Mouse (Mus musculus): ENCODE measurements at regions not wholly inside any gene's neighbourhood (a gene's known extent, or its start where the extent isn't known, plus 50 kb on each side); places are given as distances from the start of the nearest gene placed in this dataset.

GRCm38 (mm10) chr5:53357086-53357608 lies 90.3 kb downstream of the Smim20 start:
- Histone ChIP-seq H3K36me3 (ENCODE audit: control insufficient read depth, insufficient read depth, low read length) (no peaks in the 10 kb centered on the region), H3K27ac (ENCODE audit: low read depth) (no peak overlapping the region), H3K4me2 (ENCODE audit: low read length) (no peak overlapping the region), H3K9ac (ENCODE audit: low read length) (no peak overlapping the region), H3K4me3 (ENCODE audit: low read depth, low read length) (no peak overlapping the region), H3K27me3 (replicated peaks; ENCODE audit: control insufficient read depth, insufficient read depth, low read length) (no peaks in the 10 kb centered on the region), H3K4me1 (replicated peaks; ENCODE audit: control insufficient read depth, insufficient read depth, low read length) (0 out of 2 replicates have a peak, but pooled peaks cover 2% of the 10 kb centered on the region), H3K9me3 (ENCODE audit: control insufficient read depth, low read length) (no peaks in the 10 kb centered on the region)
- 61% methylated on average over 7 of the region's 7 CpGs for WGBS
- DNase-seq (ENCODE audit: low spot score) (no peak), ATAC-seq (replicated peaks; ENCODE audit: low FRiP score, low TSS enrichment, low read depth) (no peak)

- H3K9me3 ChIP-seq (ENCODE audit: control insufficient read depth, low read length) = no peaks in the 10 kb centered on the region
- WGBS = 61% methylated on average over 4 of the region's 4 CpGs
- 0 out of 2 replicates have a peak, but pooled peaks cover 2% of the 10 kb centered on the region for H3K4me1 ChIP-seq (replicated peaks; ENCODE audit: control insufficient read depth, insufficient read depth, low read length)
- no peaks in the 10 kb centered on the region for H3K36me3 ChIP-seq (ENCODE audit: control insufficient read depth, insufficient read depth, low read length)
- ATAC-seq (replicated peaks; ENCODE audit: low FRiP score, low TSS enrichment, low read depth) (no peak), DNase-seq (ENCODE audit: low spot score) (no peak)
- H3K4me2 ChIP-seq (ENCODE audit: low read length) = no peak overlapping the region
- no peak overlapping the region for H3K4me3 ChIP-seq (ENCODE audit: low read depth, low read length)
- H3K9ac ChIP-seq (ENCODE audit: low read length) = no peak overlapping the region
- H3K27me3 ChIP-seq (replicated peaks; ENCODE audit: control insufficient read depth, insufficient read depth, low read length) = no peaks in the 10 kb centered on the region
- no peak overlapping the region for H3K27ac ChIP-seq (ENCODE audit: low read depth)
Observed at GRCm38 (mm10) chr5:53358181-53358580, 91.3 kb downstream of the Smim20 start.

- WGBS = 84% methylated on average over 12 of the region's 12 CpGs
- Histone ChIP-seq H3K4me3 (ENCODE audit: low read depth, low read length) (no peak overlapping the region), H3K27me3 (replicated peaks; ENCODE audit: control insufficient read depth, insufficient read depth, low read length) (no peaks in the 10 kb centered on the region), H3K36me3 (ENCODE audit: control insufficient read depth, insufficient read depth, low read length) (no peaks in the 10 kb centered on the region), H3K9me3 (ENCODE audit: control insufficient read depth, low read length) (no peaks in the 10 kb centered on the region), H3K9ac (ENCODE audit: low read length) (no peak overlapping the region), H3K27ac (ENCODE audit: low read depth) (no peak overlapping the region), H3K4me1 (replicated peaks; ENCODE audit: control insufficient read depth, insufficient read depth, low read length) (0 out of 2 replicates have a peak, but pooled peaks cover 2% of the 10 kb centered on the region), H3K4me2 (ENCODE audit: low read length) (no peak overlapping the region)
- ATAC-seq (replicated peaks; ENCODE audit: low FRiP score, low TSS enrichment, low read depth) (no peak), DNase-seq (ENCODE audit: low spot score) (no peak)
Observed at GRCm38 (mm10) chr5:53359887-53360286, 93.0 kb downstream of the Smim20 start.

- no peak overlapping the region for H3K27ac ChIP-seq (ENCODE audit: low read depth)
- no peaks in the 10 kb centered on the region for H3K36me3 ChIP-seq (ENCODE audit: control insufficient read depth, insufficient read depth, low read length)
- no peak for DNase-seq (ENCODE audit: low spot score)
- ATAC-seq (replicated peaks; ENCODE audit: low FRiP score, low TSS enrichment, low read depth) = no peak
- no peaks in the 10 kb centered on the region for H3K4me1 ChIP-seq (replicated peaks; ENCODE audit: control insufficient read depth, insufficient read depth, low read length)
- no peak overlapping the region for H3K9ac ChIP-seq (ENCODE audit: low read length)
- WGBS = 83% methylated on average over 6 of the region's 6 CpGs
- H3K4me3 ChIP-seq (ENCODE audit: low read depth, low read length) = no peak overlapping the region
- H3K9me3 ChIP-seq (ENCODE audit: control insufficient read depth, low read length) = no peaks in the 10 kb centered on the region
- no peaks in the 10 kb centered on the region for H3K27me3 ChIP-seq (replicated peaks; ENCODE audit: control insufficient read depth, insufficient read depth, low read length)
- no peak overlapping the region for H3K4me2 ChIP-seq (ENCODE audit: low read length)
Observed at GRCm38 (mm10) chr5:53361295-53361694, 94.4 kb downstream of the Smim20 start.

- no peak overlapping the region for H3K9ac ChIP-seq (ENCODE audit: low read length)
- H3K9me3 ChIP-seq (ENCODE audit: control insufficient read depth, low read length) = no peaks in the 10 kb centered on the region
- DNase-seq (ENCODE audit: low spot score) (no peak), ATAC-seq (replicated peaks; ENCODE audit: low FRiP score, low TSS enrichment, low read depth) (no peak)
- H3K36me3 ChIP-seq (ENCODE audit: control insufficient read depth, insufficient read depth, low read length) = no peaks in the 10 kb centered on the region
- H3K4me3 ChIP-seq (ENCODE audit: low read depth, low read length) = no peak overlapping the region
- no peak overlapping the region for H3K27ac ChIP-seq (ENCODE audit: low read depth)
- H3K4me1 ChIP-seq (replicated peaks; ENCODE audit: control insufficient read depth, insufficient read depth, low read length) = no peaks in the 10 kb centered on the region
- no peaks in the 10 kb centered on the region for H3K27me3 ChIP-seq (replicated peaks; ENCODE audit: control insufficient read depth, insufficient read depth, low read length)
- H3K4me2 ChIP-seq (ENCODE audit: low read length) = no peak overlapping the region
- 77% methylated on average over 8 of the region's 8 CpGs for WGBS
Observed at GRCm38 (mm10) chr5:53363898-53364297, 97.0 kb downstream of the Smim20 start.

- no peaks in the 10 kb centered on the region for H3K9me3 ChIP-seq (ENCODE audit: control insufficient read depth, low read length)
- H3K4me3 ChIP-seq (ENCODE audit: low read depth, low read length) = no peak overlapping the region
- no peaks in the 10 kb centered on the region for H3K36me3 ChIP-seq (ENCODE audit: control insufficient read depth, insufficient read depth, low read length)
- H3K9ac ChIP-seq (ENCODE audit: low read length) = no peak overlapping the region
- H3K27ac ChIP-seq (ENCODE audit: low read depth) = no peak overlapping the region
- WGBS = 70% methylated on average over 6 of the region's 6 CpGs
- no peaks in the 10 kb centered on the region for H3K27me3 ChIP-seq (replicated peaks; ENCODE audit: control insufficient read depth, insufficient read depth, low read length)
- DNase-seq (ENCODE audit: low spot score) = no peak
- no peak for ATAC-seq (replicated peaks; ENCODE audit: low FRiP score, low TSS enrichment, low read depth)
- no peak overlapping the region for H3K4me2 ChIP-seq (ENCODE audit: low read length)
- H3K4me1 ChIP-seq (replicated peaks; ENCODE audit: control insufficient read depth, insufficient read depth, low read length) = no peaks in the 10 kb centered on the region
Observed at GRCm38 (mm10) chr5:53366882-53367561, 98.9 kb upstream of the Rbpj start.

GRCm38 (mm10) chr5:53370272-53370671 lies 95.7 kb upstream of the Rbpj start:
- WGBS = 79% methylated on average over 7 of the region's 7 CpGs
- Histone ChIP-seq H3K36me3 (ENCODE audit: control insufficient read depth, insufficient read depth, low read length) (no peaks in the 10 kb centered on the region), H3K4me2 (ENCODE audit: low read length) (no peak overlapping the region), H3K9ac (ENCODE audit: low read length) (no peak overlapping the region), H3K4me1 (replicated peaks; ENCODE audit: control insufficient read depth, insufficient read depth, low read length) (no peaks in the 10 kb centered on the region), H3K27me3 (replicated peaks; ENCODE audit: control insufficient read depth, insufficient read depth, low read length) (no peaks in the 10 kb centered on the region), H3K4me3 (ENCODE audit: low read depth, low read length) (no peak overlapping the region), H3K27ac (ENCODE audit: low read depth) (no peak overlapping the region), H3K9me3 (ENCODE audit: control insufficient read depth, low read length) (no peaks in the 10 kb centered on the region)
- DNase-seq (ENCODE audit: low spot score) (no peak), ATAC-seq (replicated peaks; ENCODE audit: low FRiP score, low TSS enrichment, low read depth) (no peak)

GRCm38 (mm10) chr5:53371638-53372037 lies 94.3 kb upstream of the Rbpj start:
- WGBS = 86% methylated on average over 3 of the region's 3 CpGs

GRCm38 (mm10) chr5:53373315-53373714 lies 92.6 kb upstream of the Rbpj start:
- no peaks in the 10 kb centered on the region for H3K9me3 ChIP-seq (ENCODE audit: control insufficient read depth, low read length)
- DNase-seq (ENCODE audit: low spot score) = no peak
- H3K4me3 ChIP-seq (ENCODE audit: low read depth, low read length) = no peak overlapping the region
- H3K27me3 ChIP-seq (replicated peaks; ENCODE audit: control insufficient read depth, insufficient read depth, low read length) = no peaks in the 10 kb centered on the region
- no peak overlapping the region for H3K4me2 ChIP-seq (ENCODE audit: low read length)
- H3K36me3 ChIP-seq (ENCODE audit: control insufficient read depth, insufficient read depth, low read length) = no peaks in the 10 kb centered on the region
- no peak for ATAC-seq (replicated peaks; ENCODE audit: low FRiP score, low TSS enrichment, low read depth)
- 80% methylated on average over 2 of the region's 2 CpGs for WGBS
- H3K9ac ChIP-seq (ENCODE audit: low read length) = no peak overlapping the region
- no peak overlapping the region for H3K27ac ChIP-seq (ENCODE audit: low read depth)
- peaks cover 7% of the 10 kb centered on the region; the same call in 1 of the 2 replicates for H3K4me1 ChIP-seq (replicated peaks; ENCODE audit: control insufficient read depth, insufficient read depth, low read length)

More at GRCm38 (mm10) chr5:53371638-53372037, 94.3 kb upstream of the Rbpj start:
- Histone ChIP-seq H3K9me3 (ENCODE audit: control insufficient read depth, low read length) (no peaks in the 10 kb centered on the region), H3K4me2 (ENCODE audit: low read length) (no peak overlapping the region), H3K4me1 (replicated peaks; ENCODE audit: control insufficient read depth, insufficient read depth, low read length) (peaks cover under 1% of the 10 kb centered on the region; the same call in 1 of the 2 replicates), H3K36me3 (ENCODE audit: control insufficient read depth, insufficient read depth, low read length) (no peaks in the 10 kb centered on the region), H3K27me3 (replicated peaks; ENCODE audit: control insufficient read depth, insufficient read depth, low read length) (no peaks in the 10 kb centered on the region), H3K4me3 (ENCODE audit: low read depth, low read length) (no peak overlapping the region), H3K27ac (ENCODE audit: low read depth) (no peak overlapping the region), H3K9ac (ENCODE audit: low read length) (no peak overlapping the region)
- ATAC-seq (replicated peaks; ENCODE audit: low FRiP score, low TSS enrichment, low read depth) (no peak), DNase-seq (ENCODE audit: low spot score) (no peak)
